Mouse (Mus musculus) midbrain, embryonic 15.5 days (tissue): Measurements from ENCODE around the gene Gm21992. TPM values are rescaled to one million over a fixed set of nuclear protein-coding genes. Genes with fewer than 3 reads are reported as not detected.

Source experiments
- ATAC-seq: fragments of 200-750 bp; cut with Nextera tagmentation; replicated peaks from 2 replicates; pipeline ENCODE4 v1.8.0; 2017; ENCODE audit warnings: moderate TSS enrichment
- H3K27ac ChIP-seq: fragments of 300-500 bp; sonication (generic); 2 replicates; pipeline ENCODE4 v1.5.1; 2015; ENCODE audit warnings: mild to moderate bottlenecking, inconsistent platforms
- H3K27me3 ChIP-seq: fragments of 300-500 bp; sonication (generic); replicated peaks from 2 replicates; pipeline ENCODE4 v1.6.1; 2015; ENCODE audit warnings: inconsistent platforms
- H3K36me3 ChIP-seq: fragments of 300-500 bp; sonication (generic); replicated peaks from 2 replicates; pipeline ENCODE4 v1.6.1; 2015; ENCODE audit warnings: inconsistent platforms
- H3K4me1 ChIP-seq: fragments of 300-500 bp; sonication (generic); 2 replicates; pipeline ENCODE4 v1.6.1; 2015; ENCODE audit warnings: inconsistent platforms
- H3K4me2 ChIP-seq: fragments of 300-500 bp; sonication (generic); 2 replicates; pipeline ENCODE4 v1.6.1; 2015; ENCODE audit warnings: inconsistent platforms, mild to moderate bottlenecking, moderate library complexity
- H3K4me3 ChIP-seq: fragments of 300-500 bp; sonication (generic); 2 replicates; pipeline ENCODE4 v1.5.1; 2015; ENCODE audit warnings: mild to moderate bottlenecking, inconsistent platforms
- H3K9ac ChIP-seq: fragments of 300-500 bp; sonication (generic); 2 replicates; pipeline ENCODE4 v1.6.1; 2015; ENCODE audit warnings: mild to moderate bottlenecking, inconsistent platforms
- H3K9me3 ChIP-seq: fragments of 300-500 bp; sonication (generic); 2 replicates; pipeline ENCODE4 v1.6.1; 2016; ENCODE audit warnings: inconsistent platforms
- WGBS: fragments of 180-500 bp; shearing (Covaris S2); methylation state at CpG from one replicate; pipeline ENCODE4 v1.1.7; 2015; ENCODE audit warnings: mixed read lengths; 5-methylcytosine and 5-hydroxymethylcytosine counted together
- polyA plus RNA-seq: library from polyadenylated mRNA; unstranded; fragments of >200 nt; fragmentation: Nextera tagmentation; extraction: Ambion mirVana; gene quantifications from 2 replicates; pipeline ENCODE4 v1.2.1, GENCODE M21; 2015

Gene Gm21992
- polyA plus RNA-seq, 1 experiment from 2014 or later = 19.5 TPM

DNA sequence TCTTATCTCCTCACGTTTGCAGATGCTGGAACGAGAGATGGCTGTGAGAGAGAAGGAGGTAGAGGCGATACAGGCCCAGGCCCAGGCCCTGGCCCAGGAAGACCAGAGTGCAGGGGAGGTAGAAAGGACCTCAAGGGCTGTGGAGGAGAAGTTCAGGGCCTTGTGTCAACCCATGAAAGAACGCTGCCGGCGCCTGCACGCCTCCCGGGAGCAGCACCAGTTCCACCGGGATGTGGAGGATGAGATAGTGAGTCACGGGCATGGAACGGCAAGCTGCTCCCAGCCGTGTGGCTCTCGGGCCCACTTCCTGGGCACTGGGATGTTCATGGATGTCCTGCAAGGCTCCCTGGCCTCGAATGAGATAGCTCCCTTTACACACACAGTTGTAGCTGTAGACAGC lies 67.4 kb downstream of the Gm21992 start:
- ATAC-seq = no peak
- H3K9me3 ChIP-seq = no peaks in the 10 kb centered on the region
- no peaks in the 10 kb centered on the region for H3K27me3 ChIP-seq
- no peaks in the 10 kb centered on the region for H3K4me1 ChIP-seq
- no peak overlapping the region for H3K27ac ChIP-seq
- H3K4me2 ChIP-seq = no peak overlapping the region
- H3K36me3 ChIP-seq = peaks cover 87% of the 10 kb centered on the region
- H3K9ac ChIP-seq = no peak overlapping the region
- 81% methylated on average over 14 of the region's 14 CpGs for WGBS
- H3K4me3 ChIP-seq = no peak overlapping the region

DNA sequence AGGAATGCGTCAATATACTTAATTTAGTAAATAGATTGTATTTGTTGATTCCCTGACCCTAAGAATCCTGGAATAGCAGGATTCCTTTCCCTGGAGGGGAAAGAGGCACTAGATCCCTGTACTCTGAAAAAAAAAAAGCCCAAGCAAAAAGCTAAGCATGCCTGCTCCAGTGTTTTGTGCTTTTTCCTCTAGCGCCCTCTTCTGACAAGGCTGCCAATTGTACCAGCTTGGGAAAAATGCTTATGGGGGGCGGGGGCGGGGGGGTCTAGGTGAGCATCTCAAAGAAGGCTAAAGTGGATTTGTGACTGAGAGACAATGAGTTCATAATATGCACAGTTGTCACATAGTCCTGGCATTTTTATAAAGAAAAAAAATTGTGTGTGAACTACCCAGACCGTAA lies 67.9 kb downstream of the Gm21992 start:
- WGBS = 37% methylated on average over 5 of the region's 5 CpGs
- H3K36me3 ChIP-seq = peaks cover 84% of the 10 kb centered on the region
- H3K27me3 ChIP-seq = no peaks in the 10 kb centered on the region
- H3K4me3 ChIP-seq = no peak overlapping the region
- H3K4me2 ChIP-seq = no peak overlapping the region
- no peak overlapping the region for H3K27ac ChIP-seq
- ATAC-seq = no peak
- H3K9me3 ChIP-seq = no peaks in the 10 kb centered on the region
- H3K9ac ChIP-seq = no peak overlapping the region
- H3K4me1 ChIP-seq = no peaks in the 10 kb centered on the region

GRCm38 (mm10) chr19:4742229-4742628 lies 69.2 kb downstream of the Gm21992 start:
- Histone ChIP-seq H3K36me3 (peaks cover 85% of the 10 kb centered on the region), H3K27ac (no peak overlapping the region), H3K9ac (no peak overlapping the region), H3K27me3 (no peaks in the 10 kb centered on the region), H3K4me2 (no peak overlapping the region), H3K4me1 (no peaks in the 10 kb centered on the region), H3K4me3 (no peak overlapping the region), H3K9me3 (no peaks in the 10 kb centered on the region)
- ATAC-seq = no peak
- 92% methylated on average over 6 of the region's 6 CpGs for WGBS

DNA sequence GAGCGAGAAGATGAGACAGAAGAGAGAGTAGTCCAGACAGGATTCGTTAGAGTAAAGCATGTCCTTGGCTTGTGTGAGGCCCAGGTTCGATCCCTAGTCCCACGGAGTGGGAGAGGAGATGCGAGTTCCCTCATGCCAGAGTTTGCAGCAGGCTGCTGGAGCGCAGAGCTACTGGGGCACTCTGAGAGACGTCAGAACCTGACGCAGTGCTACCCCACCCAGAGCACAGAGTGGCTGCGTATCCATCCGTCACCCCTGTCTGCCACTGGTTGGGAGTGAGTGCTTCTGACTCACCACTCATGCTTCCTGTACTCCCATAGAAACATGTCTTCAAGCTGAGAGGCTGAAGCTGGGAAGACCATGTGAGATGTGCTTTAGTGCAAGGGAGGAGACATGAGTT lies 69.9 kb downstream of the Gm21992 start:
- WGBS = 86% methylated on average over 10 of the region's 10 CpGs
- no peak for ATAC-seq
- no peak overlapping the region for H3K4me2 ChIP-seq
- H3K4me3 ChIP-seq = no peak overlapping the region
- H3K27me3 ChIP-seq = no peaks in the 10 kb centered on the region
- H3K4me1 ChIP-seq = no peaks in the 10 kb centered on the region
- H3K9me3 ChIP-seq = no peaks in the 10 kb centered on the region
- no peak overlapping the region for H3K27ac ChIP-seq
- no peak overlapping the region for H3K9ac ChIP-seq
- H3K36me3 ChIP-seq = peaks cover 83% of the 10 kb centered on the region

- H3K4me2 ChIP-seq = no peak overlapping the region
- H3K4me1 ChIP-seq = no peaks in the 10 kb centered on the region
- H3K27ac ChIP-seq = no peak overlapping the region
- WGBS = 93% methylated on average over 5 of the region's 5 CpGs
- no peak overlapping the region for H3K9ac ChIP-seq
- H3K9me3 ChIP-seq = no peaks in the 10 kb centered on the region
- no peak overlapping the region for H3K4me3 ChIP-seq
- ATAC-seq = no peak
- H3K36me3 ChIP-seq = peaks cover 80% of the 10 kb centered on the region
- H3K27me3 ChIP-seq = no peaks in the 10 kb centered on the region
These were observed 71.7 kb downstream of the Gm21992 start for GRCm38 (mm10) chr19:4739762-4740161.

GRCm38 (mm10) chr19:4739053-4739452 lies 72.4 kb downstream of the Gm21992 start:
- H3K36me3 ChIP-seq = peaks cover 79% of the 10 kb centered on the region
- H3K27ac ChIP-seq = no peak overlapping the region
- no peak overlapping the region for H3K9ac ChIP-seq
- no peaks in the 10 kb centered on the region for H3K9me3 ChIP-seq
- no peaks in the 10 kb centered on the region for H3K4me1 ChIP-seq
- no peak for ATAC-seq
- H3K27me3 ChIP-seq = no peaks in the 10 kb centered on the region
- H3K4me2 ChIP-seq = no peak overlapping the region
- 91% methylated on average over 11 of the region's 11 CpGs for WGBS
- H3K4me3 ChIP-seq = no peak overlapping the region

- H3K9ac ChIP-seq = no peak overlapping the region
- no peak overlapping the region for H3K4me3 ChIP-seq
- no peak overlapping the region for H3K4me2 ChIP-seq
- no peak overlapping the region for H3K27ac ChIP-seq
- 88% methylated on average over 13 of the region's 13 CpGs for WGBS
- H3K9me3 ChIP-seq = no peaks in the 10 kb centered on the region
- no peak for ATAC-seq
- no peaks in the 10 kb centered on the region for H3K4me1 ChIP-seq
- H3K27me3 ChIP-seq = no peaks in the 10 kb centered on the region
- H3K36me3 ChIP-seq = peaks cover 80% of the 10 kb centered on the region
These were observed 73.5 kb downstream of the Gm21992 start for GRCm38 (mm10) chr19:4737866-4738265.

DNA sequence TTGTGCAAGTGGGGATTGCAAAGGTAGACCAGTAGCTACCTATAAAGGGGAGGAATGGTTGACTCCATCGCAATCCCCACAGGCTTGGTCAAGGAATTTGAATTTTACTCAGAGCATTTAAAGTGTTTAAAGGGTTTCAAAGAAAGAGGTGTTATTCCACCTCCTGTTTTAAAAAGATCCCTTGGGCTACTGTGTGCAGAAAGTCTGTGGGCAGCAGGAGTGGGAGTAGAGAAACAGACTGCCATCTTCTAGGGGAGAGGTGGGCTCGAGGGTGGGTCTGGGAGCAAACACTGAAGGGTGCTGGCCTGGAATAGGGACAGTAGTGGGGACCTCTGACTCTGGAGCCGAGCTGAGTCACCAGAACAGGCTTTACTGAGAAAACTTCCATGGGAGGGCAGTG lies 78.4 kb downstream of the Gm21992 start:
- H3K36me3 ChIP-seq = peaks cover 68% of the 10 kb centered on the region
- no peak overlapping the region for H3K4me3 ChIP-seq
- no peak overlapping the region for H3K4me2 ChIP-seq
- H3K9me3 ChIP-seq = no peaks in the 10 kb centered on the region
- no peak for ATAC-seq
- H3K9ac ChIP-seq = no peak overlapping the region
- H3K4me1 ChIP-seq = no peaks in the 10 kb centered on the region
- no peaks in the 10 kb centered on the region for H3K27me3 ChIP-seq
- WGBS = 85% methylated on average over 3 of the region's 3 CpGs
- H3K27ac ChIP-seq = no peak overlapping the region

- 90% methylated on average over 9 of the region's 9 CpGs for WGBS
- Histone ChIP-seq H3K36me3 (peaks cover 65% of the 10 kb centered on the region), H3K9ac (no peak overlapping the region), H3K27ac (no peak overlapping the region), H3K4me1 (no peaks in the 10 kb centered on the region), H3K4me2 (no peak overlapping the region), H3K4me3 (no peak overlapping the region), H3K27me3 (no peaks in the 10 kb centered on the region), H3K9me3 (no peaks in the 10 kb centered on the region)
- ATAC-seq = no peak
These were observed 82.2 kb downstream of the Gm21992 start for GRCm38 (mm10) chr19:4729186-4729585.

DNA sequence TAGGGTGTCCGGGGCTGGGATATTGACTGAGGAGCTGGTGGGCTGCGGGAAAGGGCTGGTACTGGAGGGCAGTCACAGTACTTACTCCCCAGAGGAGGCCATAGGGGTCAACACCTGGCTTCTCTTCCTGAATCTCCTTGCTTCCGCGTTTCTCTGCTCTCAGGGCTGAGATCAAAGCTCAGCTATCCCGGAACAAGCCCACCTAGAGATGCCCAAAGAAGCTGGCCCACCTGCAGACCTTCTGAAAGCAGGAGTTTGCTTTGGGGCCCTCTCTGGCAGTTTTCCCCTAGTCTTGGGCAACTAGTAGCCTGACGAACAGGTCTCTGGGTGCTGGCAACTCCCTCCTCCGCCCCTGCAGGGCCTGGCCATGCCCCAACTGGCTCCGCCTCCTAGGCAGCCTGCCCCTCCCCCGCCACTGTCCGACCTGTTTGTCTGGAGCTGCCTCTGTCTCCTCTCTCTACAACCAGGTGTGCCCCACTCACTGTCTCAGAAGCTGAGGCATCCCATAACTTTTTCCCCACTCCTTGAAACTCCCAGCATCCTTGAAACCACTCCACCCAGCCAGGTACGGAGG lies 90.7 kb downstream of the Gm21992 start:
- no peaks in the 10 kb centered on the region for H3K27me3 ChIP-seq
- no peak overlapping the region for H3K4me3 ChIP-seq
- H3K9ac ChIP-seq = no peak overlapping the region
- peaks cover 24% of the 10 kb centered on the region for H3K36me3 ChIP-seq
- no peak for ATAC-seq
- H3K9me3 ChIP-seq = no peaks in the 10 kb centered on the region
- no peak overlapping the region for H3K27ac ChIP-seq
- H3K4me2 ChIP-seq = no peak overlapping the region
- WGBS = 24% methylated on average over 11 of the region's 11 CpGs
- H3K4me1 ChIP-seq = no peaks in the 10 kb centered on the region

DNA sequence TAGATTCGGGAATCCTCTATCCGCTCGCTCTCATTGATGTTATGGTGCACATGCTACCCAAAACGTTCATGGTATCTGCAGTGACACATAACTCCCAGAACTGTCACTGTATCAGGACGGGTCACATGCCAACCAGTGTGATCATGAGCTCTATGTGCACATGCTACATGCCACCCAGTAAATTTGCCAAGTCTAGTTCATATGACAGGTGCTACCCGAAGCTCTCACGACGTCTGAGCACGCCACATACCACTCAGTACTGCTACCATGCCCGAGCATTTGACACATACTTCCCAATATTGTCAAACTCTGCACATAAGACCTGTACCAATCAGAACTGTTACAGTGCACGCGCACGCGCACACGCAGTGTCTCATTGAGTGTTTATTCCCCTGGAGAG lies 91.3 kb downstream of the Gm21992 start:
- H3K36me3 ChIP-seq = peaks cover 19% of the 10 kb centered on the region
- ATAC-seq = no peak
- H3K9ac ChIP-seq = no peak overlapping the region
- WGBS = 83% methylated on average over 15 of the region's 15 CpGs
- H3K4me2 ChIP-seq = no peak overlapping the region
- no peaks in the 10 kb centered on the region for H3K9me3 ChIP-seq
- no peak overlapping the region for H3K4me3 ChIP-seq
- H3K27me3 ChIP-seq = no peaks in the 10 kb centered on the region
- H3K4me1 ChIP-seq = peaks cover 1% of the 10 kb centered on the region; the same call in 1 of the 2 replicates
- H3K27ac ChIP-seq = no peak overlapping the region

GRCm38 (mm10) chr19:4719351-4719764 lies 92.1 kb downstream of the Gm21992 start:
- no peak for ATAC-seq
- no peak overlapping the region for H3K4me3 ChIP-seq
- H3K9ac ChIP-seq = no peak overlapping the region
- H3K4me1 ChIP-seq = peaks cover 9% of the 10 kb centered on the region
- no peaks in the 10 kb centered on the region for H3K27me3 ChIP-seq
- peaks cover 13% of the 10 kb centered on the region for H3K36me3 ChIP-seq
- H3K27ac ChIP-seq = no peak overlapping the region
- no peak overlapping the region for H3K4me2 ChIP-seq
- H3K9me3 ChIP-seq = no peaks in the 10 kb centered on the region
- WGBS = 13% methylated on average over 5 of the region's 5 CpGs

GRCm38 (mm10) chr19:4718716-4719115 lies 92.7 kb downstream of the Gm21992 start:
- no peak for ATAC-seq
- no peaks in the 10 kb centered on the region for H3K27me3 ChIP-seq
- no peak overlapping the region for H3K9ac ChIP-seq
- WGBS = 36% methylated on average over 9 of the region's 12 CpGs
- H3K36me3 ChIP-seq = peaks cover 9% of the 10 kb centered on the region; the same call in 1 of the 2 replicates
- no peak overlapping the region for H3K4me2 ChIP-seq
- no peak overlapping the region for H3K4me3 ChIP-seq
- H3K9me3 ChIP-seq = no peaks in the 10 kb centered on the region
- H3K4me1 ChIP-seq = peaks cover 15% of the 10 kb centered on the region
- H3K27ac ChIP-seq = no peak overlapping the region
